Mouse (Mus musculus) ZHBTc4 (cell line): ENCODE data around the gene Shtn1.

Experiments
- DNase-seq: peaks from one replicate; pipeline ENCODE4 v3.0.0-alpha.2; 2011; ENCODE audit warnings: low read depth, low spot score

Shtn1 gene

DNA sequence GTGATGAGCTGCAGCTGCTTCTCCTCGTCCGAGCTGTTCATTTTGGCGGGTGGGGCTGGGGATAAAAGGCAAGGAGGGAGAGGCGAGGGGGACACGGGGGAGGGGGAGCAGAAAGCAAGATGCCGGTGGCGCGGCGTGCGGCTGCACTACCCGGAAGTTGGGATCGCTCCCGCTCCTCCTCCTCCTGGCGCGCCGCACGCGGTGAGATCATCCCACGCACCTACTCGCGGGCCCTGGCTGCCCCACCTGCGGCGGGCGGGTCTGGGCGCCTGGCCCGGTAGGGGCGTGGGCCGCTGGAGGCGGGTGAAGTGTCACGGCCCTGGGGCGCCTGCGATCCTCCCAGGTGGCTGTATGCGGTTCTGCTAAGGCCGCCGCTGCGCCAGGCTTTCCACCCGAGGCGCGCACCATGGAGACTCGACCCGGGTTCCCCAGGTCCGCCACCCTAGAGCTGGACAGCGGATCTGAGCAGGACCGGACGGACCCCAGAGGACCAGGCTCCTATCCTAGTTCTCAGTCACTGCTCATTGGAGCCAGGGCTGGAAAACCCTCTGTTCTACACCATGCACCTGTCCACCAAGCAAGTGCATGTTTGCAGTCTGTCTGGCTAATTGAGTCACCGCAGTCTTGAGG, at the start of gene Shtn1:
Gene Shtn1 (minus strand): TSS at position 629 of the 630 bp plus-strand sequence.
- DNase-seq = peak; percentile 64

DNA sequence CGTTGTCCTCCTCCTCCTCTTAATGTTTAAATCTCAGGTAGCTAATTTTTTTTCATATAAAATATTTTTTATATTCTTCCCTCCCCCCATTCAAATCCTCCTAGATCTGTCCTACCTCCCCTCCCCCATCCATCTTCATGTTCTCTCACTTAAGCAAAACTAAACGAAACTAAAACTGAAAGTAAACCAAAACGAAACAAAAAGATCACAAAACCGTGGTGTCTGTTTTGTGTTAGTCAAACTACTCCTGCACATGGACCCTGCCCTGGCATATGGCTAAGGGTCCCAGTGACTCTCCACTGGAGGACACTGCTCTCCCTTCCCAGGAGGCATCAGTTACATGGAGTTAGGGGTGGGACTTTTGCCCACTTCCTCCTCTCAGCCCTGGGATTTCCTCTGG, 38.3 kb upstream of the Shtn1 start:
- DNase-seq = no peak

DNA sequence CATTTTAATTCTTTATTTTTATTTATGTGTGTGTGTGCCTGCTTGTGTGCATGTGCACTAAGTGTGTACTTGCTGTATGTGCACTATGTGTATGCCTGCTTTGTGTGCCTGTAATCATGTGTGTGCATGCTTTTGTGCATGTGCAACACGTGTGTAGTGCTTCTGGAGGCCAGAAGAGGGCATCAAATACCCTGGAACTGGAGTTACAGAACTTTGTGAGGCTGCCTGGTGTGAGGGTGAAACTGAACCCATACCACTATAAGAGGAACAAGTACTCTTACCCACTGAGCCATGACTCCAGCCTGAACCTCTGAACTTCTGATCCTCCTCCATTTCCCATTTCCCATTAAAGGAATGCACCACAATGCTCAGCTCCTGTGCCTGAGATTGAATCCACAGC, 34.0 kb upstream of the Shtn1 start:
- peak; percentile 38 for DNase-seq

DNA sequence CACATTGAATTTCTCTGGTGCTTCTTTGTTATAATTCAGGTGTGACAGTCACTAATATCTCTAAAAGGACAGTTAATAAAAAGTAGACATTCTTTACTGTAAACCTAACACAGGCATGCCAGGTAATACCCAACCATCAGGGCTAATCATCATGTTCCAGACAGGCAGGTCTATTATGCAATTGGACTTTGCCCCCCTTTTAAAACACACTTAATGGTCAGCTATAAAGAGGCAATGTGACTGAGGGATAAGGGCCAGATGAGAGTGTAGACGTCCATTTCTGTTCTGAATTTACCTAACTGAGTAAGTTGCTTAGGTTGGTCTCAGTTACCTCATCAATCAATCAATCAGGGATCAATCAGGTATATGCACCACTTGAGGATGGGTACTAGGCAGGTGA, 22.4 kb upstream of the Shtn1 start:
- DNase-seq = no peak

DNA sequence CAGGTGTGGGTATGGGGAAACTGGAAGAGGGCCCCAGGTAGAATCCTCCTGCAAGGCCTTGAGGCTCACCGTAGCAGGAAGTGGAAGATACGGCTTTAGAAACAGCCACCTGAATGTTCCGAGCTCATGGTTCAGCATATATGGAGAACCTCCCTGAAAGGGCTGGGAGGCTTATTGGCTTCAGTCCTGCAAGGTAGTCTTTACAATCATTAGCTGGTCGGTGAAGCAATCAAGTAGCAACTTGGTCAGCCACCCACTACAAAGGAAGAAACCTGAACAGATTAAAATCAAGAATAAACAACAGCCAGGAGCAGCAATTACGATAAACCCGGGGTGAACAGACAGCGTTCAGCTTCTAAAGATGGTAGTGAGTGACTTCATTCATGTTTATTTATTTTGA, 16.4 kb upstream of the Shtn1 start:
- DNase-seq = no peak

DNA sequence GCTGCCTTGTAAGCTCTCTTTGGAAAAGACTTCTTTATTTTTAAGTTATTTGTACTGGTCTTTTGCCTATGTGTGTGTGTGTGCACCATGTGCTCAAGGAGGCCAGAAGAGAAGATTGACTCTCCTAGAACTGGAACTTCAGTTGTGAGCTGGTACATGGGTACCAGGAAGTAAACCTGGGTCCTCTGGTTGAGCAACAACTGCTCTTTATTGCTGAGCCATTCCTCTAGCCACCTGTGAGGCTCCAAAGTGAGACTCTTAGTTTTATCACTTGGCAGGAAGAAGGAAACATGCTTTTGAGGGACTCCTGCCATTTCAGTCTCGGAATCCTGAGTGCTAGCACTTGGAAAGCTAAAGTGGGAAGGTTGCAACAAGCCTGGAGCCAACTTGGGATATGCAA, 14.4 kb upstream of the Shtn1 start:
- DNase-seq = no peak

DNA sequence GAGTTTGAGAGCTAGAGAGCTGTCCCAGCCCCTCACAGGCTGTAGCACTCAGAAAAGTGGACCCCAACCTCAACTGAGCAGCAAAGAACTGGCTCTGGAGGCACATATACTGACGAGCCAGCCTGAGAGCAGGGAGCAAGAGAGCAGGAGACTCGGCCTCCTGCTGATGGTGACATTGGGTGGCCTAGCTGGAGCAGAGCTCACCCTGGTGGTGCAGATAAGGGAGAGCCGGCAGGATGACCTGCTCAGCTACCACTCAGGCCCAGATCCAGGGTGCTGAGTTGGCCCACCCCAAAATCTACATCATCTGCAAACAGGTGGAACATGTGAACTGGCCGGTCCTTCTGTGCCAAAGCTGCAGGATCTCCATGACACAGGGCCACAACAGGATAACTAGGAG, 8.4 kb upstream of the Shtn1 start:
- DNase-seq = no peak

DNA sequence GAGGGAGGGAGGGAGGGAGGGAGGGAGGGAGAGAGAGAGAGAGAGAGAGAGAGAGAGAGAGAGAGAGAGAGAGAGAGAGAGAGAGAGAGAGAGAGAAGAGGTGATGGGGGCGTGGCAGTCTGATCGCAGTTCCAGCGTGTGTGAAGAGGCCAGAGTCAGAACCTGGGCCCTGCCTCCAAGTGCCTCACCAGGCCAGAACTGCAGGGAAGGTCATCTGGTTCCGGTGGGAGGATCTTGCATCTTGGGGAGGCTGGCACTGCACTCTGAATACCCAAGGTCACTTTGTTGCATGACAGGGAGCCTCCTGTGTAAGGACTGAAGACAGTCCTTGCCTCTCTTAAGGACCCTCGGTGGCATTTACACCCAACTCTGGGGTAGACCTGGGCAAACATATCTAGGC, 231 bp upstream of the Shtn1 start:
- no peak for DNase-seq

DNA sequence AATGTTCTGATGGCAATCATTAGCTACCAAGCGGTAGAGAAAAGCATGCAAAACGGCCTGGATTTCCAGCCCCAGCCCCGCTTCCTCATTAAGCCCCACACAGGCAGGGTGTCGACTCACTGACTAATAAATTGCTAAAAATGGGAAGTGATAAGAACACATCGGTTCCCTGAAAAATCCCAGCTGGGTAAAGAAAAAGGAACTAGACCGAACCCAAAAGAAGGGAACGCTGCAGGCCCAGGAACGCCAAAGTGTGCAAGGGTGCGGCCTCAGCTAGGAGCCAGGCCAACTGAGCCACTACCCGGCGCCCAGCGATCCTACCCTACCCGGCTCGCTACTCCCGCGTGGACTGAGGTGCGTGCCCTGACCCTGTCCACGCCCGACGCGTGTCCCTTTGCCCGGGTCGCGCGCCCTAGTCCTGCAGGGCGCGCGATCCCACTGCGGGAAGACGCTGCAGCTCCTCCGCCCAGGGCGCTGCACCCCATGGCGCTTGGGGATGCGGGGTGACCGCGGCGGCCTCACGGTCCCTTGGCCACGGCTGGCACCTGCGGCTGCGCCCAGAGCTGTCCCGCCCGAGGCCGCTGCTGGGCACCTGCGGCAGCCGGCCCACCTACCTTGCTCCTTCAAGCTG, 944 bp downstream of the Shtn1 start:
- peak; percentile 35 for DNase-seq

DNA sequence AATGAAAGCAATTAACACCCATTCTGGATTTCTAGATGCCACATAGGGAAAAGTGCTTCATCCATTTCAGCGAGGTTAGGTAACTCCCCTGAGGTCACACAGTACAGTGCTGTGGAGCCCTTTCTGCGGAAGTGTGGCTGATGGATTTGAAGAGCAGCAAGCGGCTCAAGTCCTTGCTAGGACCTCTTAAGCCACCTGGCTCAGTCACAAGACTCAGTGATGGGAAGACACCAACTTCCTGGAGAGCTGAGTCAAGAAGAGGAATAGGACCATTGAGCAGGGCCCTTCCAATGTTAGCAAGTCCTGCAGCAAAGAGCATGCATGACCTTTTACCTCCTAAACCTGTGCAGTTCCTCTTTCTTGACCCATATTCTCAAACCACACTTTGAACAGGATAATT, 1.5 kb downstream of the Shtn1 start:
- peak; percentile 21 for DNase-seq

DNA sequence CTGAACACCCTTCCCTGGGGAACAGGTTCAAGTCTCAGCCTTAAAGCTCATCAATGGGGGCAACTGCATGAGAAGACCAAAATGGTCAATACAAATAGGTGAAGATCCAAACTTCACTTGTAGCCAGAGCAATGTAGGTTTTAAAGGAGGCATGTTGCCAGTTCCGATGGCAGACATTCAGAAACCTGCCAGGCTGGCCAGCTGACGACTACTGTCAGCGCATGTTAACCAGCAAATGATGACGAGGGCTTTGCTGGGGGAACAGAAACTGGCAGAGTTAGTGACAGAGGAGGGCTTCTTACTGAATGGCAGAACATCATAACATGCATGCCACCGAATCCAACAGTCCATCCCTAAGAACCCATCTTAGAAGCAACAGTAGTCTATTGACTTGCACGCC, 2.9 kb downstream of the Shtn1 start:
- no peak for DNase-seq

DNA sequence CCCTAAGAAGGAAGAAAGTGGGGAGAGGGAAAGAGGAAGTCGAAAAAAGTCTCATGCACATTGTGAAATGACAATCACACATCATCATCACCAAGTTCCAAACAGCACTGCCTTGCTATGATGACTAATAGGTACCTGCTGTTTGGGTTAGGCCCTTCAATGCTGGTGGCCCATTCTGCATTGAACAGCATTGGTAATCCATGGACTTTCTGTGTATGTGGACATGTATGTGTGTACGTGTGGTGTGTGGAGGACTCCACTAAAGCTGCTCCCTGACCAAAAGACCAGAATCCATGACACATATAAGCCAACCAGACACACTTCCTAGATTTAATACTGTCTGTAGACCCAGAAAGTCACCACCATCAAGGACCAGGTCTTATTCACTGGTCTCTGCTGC, 3.9 kb downstream of the Shtn1 start:
- no peak for DNase-seq

DNA sequence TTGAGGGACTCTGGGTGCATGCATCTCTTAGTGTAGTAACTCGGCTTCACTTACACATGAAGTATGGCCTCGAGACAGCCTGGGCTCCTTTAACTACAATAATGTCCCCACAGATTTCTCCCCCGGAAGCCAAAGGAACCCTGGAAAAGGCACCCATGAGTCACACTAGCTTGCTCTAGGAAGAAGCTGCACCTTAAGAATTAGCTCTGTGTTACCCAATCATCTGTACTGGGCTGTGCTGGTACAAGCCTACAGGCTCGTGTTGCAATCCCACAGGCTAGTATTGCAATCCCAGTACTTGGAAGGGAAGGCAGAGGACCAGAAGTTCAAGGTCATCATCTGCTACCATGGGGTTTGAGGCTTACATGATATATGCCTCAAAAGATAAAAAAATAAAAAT, 4.5 kb downstream of the Shtn1 start:
- DNase-seq = no peak

DNA sequence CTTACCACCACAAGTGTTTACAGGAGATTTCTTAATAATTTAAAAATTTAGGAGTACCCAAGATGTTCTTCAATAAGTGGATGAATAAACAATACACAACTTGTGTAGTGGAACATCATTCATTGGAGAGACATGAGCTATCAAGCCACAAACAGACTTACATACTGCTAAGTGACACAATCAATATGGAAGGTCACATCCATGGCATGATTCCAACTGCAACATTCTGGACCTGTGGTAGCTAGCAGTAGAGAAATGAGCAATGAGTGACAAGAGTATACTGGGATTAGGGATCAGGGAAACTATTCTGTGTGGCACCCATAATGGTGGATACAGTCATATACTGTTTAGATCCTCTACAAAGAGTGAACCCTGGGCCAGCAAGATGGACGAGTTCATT, 8.2 kb downstream of the Shtn1 start:
- DNase-seq = no peak

DNA sequence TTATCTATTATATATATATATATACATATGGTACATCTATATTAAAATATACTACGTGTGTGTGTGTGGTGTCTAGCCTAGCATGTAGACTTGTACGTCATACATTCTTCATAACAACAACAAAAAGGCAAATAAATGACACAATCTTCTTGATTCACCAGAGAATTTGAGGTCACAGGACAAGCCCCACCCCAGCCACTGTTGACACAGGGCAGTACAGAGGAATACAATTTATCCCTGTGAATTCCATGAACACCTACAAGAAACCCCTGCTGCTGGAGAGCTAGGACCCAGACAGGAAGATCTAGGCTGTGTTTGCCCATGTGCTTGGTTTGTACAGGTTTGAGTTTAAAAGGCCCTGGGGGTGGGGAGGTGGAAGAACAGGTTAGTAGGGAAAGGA, 9.2 kb downstream of the Shtn1 start:
- DNase-seq = no peak

DNA sequence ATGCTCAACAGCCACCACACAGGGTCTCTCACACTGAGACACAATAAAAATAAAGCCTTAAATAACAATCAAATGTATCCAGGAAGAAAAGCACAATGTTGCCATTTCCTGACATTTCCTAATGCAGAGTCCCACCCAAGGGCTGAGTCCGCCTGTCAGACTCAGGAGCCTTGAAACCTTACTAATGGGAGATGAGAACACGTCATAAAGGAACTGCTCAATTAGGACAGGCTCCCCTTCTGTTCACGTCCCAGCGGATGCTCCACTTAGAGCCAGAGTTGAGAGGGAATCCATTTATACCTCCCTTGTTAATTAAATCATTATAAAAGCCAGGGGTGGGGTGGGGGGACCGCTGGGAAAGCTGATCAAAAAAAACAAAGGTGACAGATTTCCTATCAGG, 9.8 kb downstream of the Shtn1 start:
- DNase-seq = no peak

DNA sequence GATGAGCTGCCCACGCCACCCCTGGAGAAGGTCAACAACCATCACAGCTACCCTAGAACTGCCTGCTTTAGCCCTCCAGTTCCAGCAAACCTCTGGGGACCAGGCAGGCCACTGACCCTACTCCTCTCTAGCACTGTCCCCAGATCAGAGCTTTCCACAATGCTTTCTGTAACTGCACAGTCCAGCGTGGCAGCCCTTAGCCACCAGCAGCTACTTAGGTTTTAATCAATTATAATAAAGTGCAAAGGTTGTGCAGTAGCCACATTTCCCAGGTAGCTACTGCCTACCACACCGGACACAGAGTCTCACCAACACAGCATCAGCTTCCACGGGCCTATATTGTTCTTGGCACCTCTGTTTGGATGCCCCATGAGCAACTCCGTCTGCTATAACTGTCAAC, 11.3 kb downstream of the Shtn1 start:
- no peak for DNase-seq

DNA sequence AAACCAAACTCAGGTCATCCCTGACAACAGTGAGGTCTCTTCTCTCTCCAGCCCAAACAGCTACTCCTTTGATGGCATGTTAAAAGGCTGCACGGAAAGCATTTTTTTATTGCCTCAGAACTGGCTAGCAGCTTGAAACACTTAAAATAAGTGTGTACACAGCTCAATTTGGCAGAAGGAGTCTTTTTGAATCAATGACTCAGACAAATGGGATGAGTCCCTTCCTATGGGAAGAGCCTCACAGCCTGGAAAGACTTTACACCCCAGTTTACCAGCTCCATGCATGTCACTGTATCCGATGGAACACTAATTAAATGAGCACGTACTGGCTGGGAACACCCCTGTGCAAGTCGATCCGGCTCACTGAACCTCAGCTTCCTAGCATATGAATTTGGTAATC, 12.3 kb downstream of the Shtn1 start:
- no peak for DNase-seq

DNA sequence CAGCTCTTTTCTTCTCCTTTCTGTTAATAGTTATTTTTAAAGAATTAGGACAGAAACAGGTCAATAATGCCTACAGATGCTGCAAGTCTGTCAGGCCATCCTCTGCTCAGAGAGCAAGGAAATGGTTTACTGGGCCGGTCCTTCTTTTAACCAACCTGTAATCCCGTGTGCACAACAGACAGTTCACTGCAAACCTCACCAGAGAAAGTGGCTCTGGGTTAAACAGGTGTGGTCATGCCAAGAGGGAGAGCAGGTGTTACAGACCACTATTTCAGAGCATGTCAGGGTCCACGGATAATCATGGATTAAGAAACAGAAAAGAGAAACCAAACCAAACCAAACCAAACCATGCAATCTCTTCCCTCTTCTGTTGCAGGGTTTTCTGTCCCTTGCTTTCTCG, 17.8 kb downstream of the Shtn1 start:
- DNase-seq = no peak

DNA sequence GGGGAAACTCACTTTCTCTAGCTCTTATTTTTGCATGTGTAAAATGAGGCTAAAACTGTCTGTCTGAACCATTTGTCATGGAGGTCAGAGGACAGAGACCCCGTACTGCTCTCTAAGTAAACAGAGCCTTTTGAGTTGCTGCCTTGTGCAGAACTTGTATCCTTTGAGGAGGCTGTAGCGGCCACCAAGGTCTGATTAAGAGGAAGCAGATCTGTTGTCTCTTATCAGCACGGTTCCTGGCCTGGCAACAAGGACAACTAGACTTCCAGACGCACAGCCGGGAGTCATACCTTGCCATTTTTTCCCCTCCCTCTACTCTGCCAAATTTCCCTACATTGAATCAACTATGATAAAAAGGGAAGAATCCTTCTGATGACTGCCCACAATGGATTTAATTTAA, 18.5 kb downstream of the Shtn1 start:
- DNase-seq = no peak

DNA sequence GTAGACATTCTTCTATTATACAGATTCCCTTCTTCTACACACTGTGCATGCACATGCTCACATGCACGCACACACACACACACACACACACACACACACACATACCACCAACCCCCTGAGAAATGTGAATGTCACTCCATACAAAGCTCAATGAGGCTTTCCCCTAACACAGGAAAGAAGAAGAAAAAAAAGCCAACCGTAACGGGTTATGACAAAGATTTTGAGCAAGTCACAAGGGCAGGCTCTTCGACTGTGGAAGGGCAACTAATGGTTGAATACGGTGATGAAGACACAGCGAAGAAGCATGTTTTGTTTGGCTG, 21.3 kb downstream of the Shtn1 start:
- DNase-seq = no peak

DNA sequence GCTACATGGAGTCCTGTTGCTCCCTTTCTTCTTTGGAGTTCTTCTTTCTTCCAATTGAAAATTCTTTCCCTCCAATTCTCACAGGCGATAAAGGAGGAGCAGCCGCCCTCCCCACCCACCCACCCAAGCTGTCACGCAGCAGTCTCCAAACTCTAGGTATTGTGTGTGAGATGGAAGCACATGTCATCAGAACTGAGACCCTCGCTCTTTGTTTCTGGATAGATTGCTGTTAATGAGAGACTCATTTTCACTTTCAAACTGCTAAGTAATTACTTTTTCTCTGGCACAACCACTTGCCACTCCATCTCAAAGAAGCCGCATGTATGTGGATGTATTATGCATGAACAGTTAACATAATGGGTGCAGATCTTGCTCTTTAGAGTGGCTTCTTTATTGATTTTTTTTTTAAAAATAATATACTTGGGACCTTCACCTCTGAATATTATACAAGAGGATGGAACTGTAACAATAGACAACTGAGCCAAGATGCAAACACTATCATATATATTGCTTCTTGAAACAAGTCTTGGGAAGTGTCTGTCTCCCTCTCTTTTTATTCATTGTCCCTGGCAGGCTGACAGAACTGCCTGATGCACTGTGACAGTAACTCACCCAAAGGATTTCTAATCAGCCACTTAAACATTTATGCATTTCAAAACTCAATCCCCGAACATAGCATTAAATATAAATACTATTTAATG, 21.8 kb downstream of the Shtn1 start:
- DNase-seq = no peak

DNA sequence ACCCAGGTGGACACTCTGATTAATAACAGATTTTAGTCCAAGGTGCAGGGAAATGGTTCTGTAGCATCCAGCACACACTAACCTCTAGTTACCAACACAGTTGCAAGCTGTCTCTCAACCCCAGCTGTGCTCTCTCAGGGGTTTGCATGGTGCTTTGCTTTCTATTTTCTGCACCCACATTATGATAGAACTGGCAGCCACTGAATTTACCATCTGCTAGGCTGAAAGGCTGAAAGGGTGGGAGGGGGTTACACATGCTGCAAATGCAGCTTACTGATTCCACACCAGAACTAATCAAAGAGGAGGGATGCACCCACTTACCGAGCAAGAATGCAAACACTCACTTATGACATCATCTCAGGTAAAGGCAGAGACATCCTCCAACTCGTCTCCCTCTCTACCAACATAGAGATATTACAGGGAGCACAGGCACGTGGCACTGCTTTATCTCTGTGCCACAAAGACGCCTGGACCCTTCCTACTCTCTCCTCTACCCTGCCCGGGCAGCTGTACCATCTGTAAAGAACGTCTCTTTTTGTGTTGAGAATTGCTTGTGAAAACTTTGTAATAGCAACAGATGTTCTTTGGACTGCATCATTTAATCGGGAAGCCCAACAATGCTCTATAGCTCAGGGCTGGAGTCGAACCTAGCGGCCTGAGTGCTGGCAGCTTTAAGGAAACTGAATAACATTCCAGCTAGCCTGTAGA, 23.0 kb downstream of the Shtn1 start:
- DNase-seq = no peak
